Mouse (Mus musculus): ENCODE data around the gene Olfr609. TPM values are rescaled to one million over a fixed set of nuclear protein-coding genes. Genes with fewer than 3 reads are reported as not detected.

Olfr609 gene
- total and polyA plus RNA-seq, 3 experiments = not detected

GRCm38 (mm10) chr7:103445339-103445738 is 52.5 kb downstream of the Olfr609 start, which contains the start of gene Olfr605:
Gene Olfr605, minus strand, starts transcription at chr7:103445439.
- H3K9ac ChIP-seq (ENCODE audit: control insufficient read depth, low read depth, low read length, poor library complexity, severe bottlenecking) = no peak within 1 kb of the TSS
- H3K27ac ChIP-seq (ENCODE audit: control insufficient read depth, low read depth, low read length) = no peak within 1 kb of the TSS
- no peak within 1 kb of the TSS for H3K4me3 ChIP-seq (ENCODE audit: control insufficient read depth in 1 of 2, insufficient read depth in 1 of 2, low read depth in 2 of 2, low read length in 2 of 2)
- no peaks in the 10 kb centered on the region for H3K36me3 ChIP-seq (ENCODE audit: control insufficient read depth in 1 of 2, insufficient read depth in 2 of 2, low read length in 2 of 2)
- no peaks in the 10 kb centered on the region for H3K9me3 ChIP-seq (replicated peaks; ENCODE audit: insufficient read depth, low read length)
- TF ChIP-seq ZNF384 (IDR thresholded peaks at IDR 0.05; ENCODE audit: low read depth, low read length) = no peak
- TF ChIP-seq BHLHE40 (IDR thresholded peaks at IDR 0.05; ENCODE audit: borderline replicate concordance, low read depth, low read length) = no peak
- H3K79me2 ChIP-seq (ENCODE audit: control insufficient read depth, insufficient read depth, low read length, poor library complexity) = no peaks in the 10 kb centered on the region
- DNase-seq (ENCODE audit: low read depth, low spot score) = no peak
- H3K4me1 ChIP-seq (ENCODE audit: control insufficient read depth in 1 of 2, insufficient read depth in 2 of 2, low read length in 2 of 2) = no peaks in the 10 kb centered on the region
- H3K27me3 ChIP-seq (ENCODE audit: control insufficient read depth in 1 of 2, insufficient read depth in 2 of 2, low read length in 2 of 2) = no peaks in the 10 kb centered on the region

Other genes starting within 250 kb of the Olfr609 start
- not detected in 2 replicates for gene Usp17ld, start 245.6 kb downstream of the Olfr609 start, total RNA-seq (2012; rRNA removed)
- not detected for gene Usp17ld, start 245.6 kb downstream of the Olfr609 start, polyA plus RNA-seq (2012; ENCODE audit: insufficient read depth in 1 of 2, insufficient read length in 2 of 2, low read depth in 1 of 2, low replicate concordance in 2 of 2, missing spikeins in 1 of 2)
- not detected in 2 replicates for gene Olfr596, start 192.4 kb downstream of the Olfr609 start, total RNA-seq (2012; rRNA removed)
- gene Olfr596, start 192.4 kb downstream of the Olfr609 start, polyA plus RNA-seq (2012; ENCODE audit: insufficient read depth in 1 of 2, insufficient read length in 2 of 2, low read depth in 1 of 2, low replicate concordance in 2 of 2, missing spikeins in 1 of 2) = not detected
- gene Olfr597, start 181.7 kb downstream of the Olfr609 start, total RNA-seq (2012; rRNA removed) = not detected in 2 replicates
- gene Olfr597, start 181.7 kb downstream of the Olfr609 start, polyA plus RNA-seq (2012; ENCODE audit: insufficient read depth in 1 of 2, insufficient read length in 2 of 2, low read depth in 1 of 2, low replicate concordance in 2 of 2, missing spikeins in 1 of 2) = not detected
- not detected in 2 replicates for gene Olfr598, start 174.5 kb downstream of the Olfr609 start, total RNA-seq (2012; rRNA removed)
- gene Olfr598, start 174.5 kb downstream of the Olfr609 start, polyA plus RNA-seq (2012; ENCODE audit: insufficient read depth in 1 of 2, insufficient read length in 2 of 2, low read depth in 1 of 2, low replicate concordance in 2 of 2, missing spikeins in 1 of 2) = not detected
- not detected in 2 replicates for gene Olfr599, start 162.1 kb downstream of the Olfr609 start, total RNA-seq (2012; rRNA removed)
- not detected for gene Olfr599, start 162.1 kb downstream of the Olfr609 start, polyA plus RNA-seq (2012; ENCODE audit: insufficient read depth in 1 of 2, insufficient read length in 2 of 2, low read depth in 1 of 2, low replicate concordance in 2 of 2, missing spikeins in 1 of 2)
- gene Olfr600, start 148.4 kb downstream of the Olfr609 start, total RNA-seq (2012; rRNA removed) = not detected in 2 replicates
- gene Olfr600, start 148.4 kb downstream of the Olfr609 start, polyA plus RNA-seq (2012; ENCODE audit: insufficient read depth in 1 of 2, insufficient read length in 2 of 2, low read depth in 1 of 2, low replicate concordance in 2 of 2, missing spikeins in 1 of 2) = not detected
- not detected in 2 replicates for gene Olfr601, start 135.4 kb downstream of the Olfr609 start, total RNA-seq (2012; rRNA removed)
- gene Olfr601, start 135.4 kb downstream of the Olfr609 start, polyA plus RNA-seq (2012; ENCODE audit: insufficient read depth in 1 of 2, insufficient read length in 2 of 2, low read depth in 1 of 2, low replicate concordance in 2 of 2, missing spikeins in 1 of 2) = not detected
- gene Olfr603, start 111.9 kb downstream of the Olfr609 start, total RNA-seq (2012; rRNA removed) = not detected in 2 replicates
- gene Olfr603, start 111.9 kb downstream of the Olfr609 start, polyA plus RNA-seq (2012; ENCODE audit: insufficient read depth in 1 of 2, insufficient read length in 2 of 2, low read depth in 1 of 2, low replicate concordance in 2 of 2, missing spikeins in 1 of 2) = not detected
- not detected in 2 replicates for gene Usp17lc, start 83.0 kb downstream of the Olfr609 start, total RNA-seq (2012; rRNA removed)
- gene Usp17lc, start 83.0 kb downstream of the Olfr609 start, polyA plus RNA-seq (2012; ENCODE audit: insufficient read depth in 1 of 2, insufficient read length in 2 of 2, low read depth in 1 of 2, low replicate concordance in 2 of 2, missing spikeins in 1 of 2) = not detected
- gene Olfr605, start 52.6 kb downstream of the Olfr609 start, total RNA-seq (2012; rRNA removed) = not detected in 2 replicates
- gene Olfr605, start 52.6 kb downstream of the Olfr609 start, polyA plus RNA-seq (2012; ENCODE audit: insufficient read depth in 1 of 2, insufficient read length in 2 of 2, low read depth in 1 of 2, low replicate concordance in 2 of 2, missing spikeins in 1 of 2) = not detected
- gene Olfr606, start 49.0 kb downstream of the Olfr609 start, total RNA-seq (2012; rRNA removed) = not detected in 2 replicates
- gene Olfr606, start 49.0 kb downstream of the Olfr609 start, polyA plus RNA-seq (2012; ENCODE audit: insufficient read depth in 1 of 2, insufficient read length in 2 of 2, low read depth in 1 of 2, low replicate concordance in 2 of 2, missing spikeins in 1 of 2) = not detected
- gene Olfr607, start 33.9 kb downstream of the Olfr609 start, total RNA-seq (2012; rRNA removed) = not detected in 2 replicates
- not detected for gene Olfr607, start 33.9 kb downstream of the Olfr609 start, polyA plus RNA-seq (2012; ENCODE audit: insufficient read depth in 1 of 2, insufficient read length in 2 of 2, low read depth in 1 of 2, low replicate concordance in 2 of 2, missing spikeins in 1 of 2)
- not detected in 2 replicates for gene Olfr608, start 28.2 kb downstream of the Olfr609 start, total RNA-seq (2012; rRNA removed)
- not detected for gene Olfr608, start 28.2 kb downstream of the Olfr609 start, polyA plus RNA-seq (2012; ENCODE audit: insufficient read depth in 1 of 2, insufficient read length in 2 of 2, low read depth in 1 of 2, low replicate concordance in 2 of 2, missing spikeins in 1 of 2)
- gene Olfr610, start 14.1 kb upstream of the Olfr609 start, total RNA-seq (2012; rRNA removed) = not detected in 2 replicates
- gene Olfr610, start 14.1 kb upstream of the Olfr609 start, polyA plus RNA-seq (2012; ENCODE audit: insufficient read depth in 1 of 2, insufficient read length in 2 of 2, low read depth in 1 of 2, low replicate concordance in 2 of 2, missing spikeins in 1 of 2) = not detected
- not detected in 2 replicates for gene Olfr611, start 22.8 kb upstream of the Olfr609 start, total RNA-seq (2012; rRNA removed)
- not detected for gene Olfr611, start 22.8 kb upstream of the Olfr609 start, polyA plus RNA-seq (2012; ENCODE audit: insufficient read depth in 1 of 2, insufficient read length in 2 of 2, low read depth in 1 of 2, low replicate concordance in 2 of 2, missing spikeins in 1 of 2)
- gene Olfr612, start 44.7 kb upstream of the Olfr609 start, total RNA-seq (2012; rRNA removed) = not detected in 2 replicates
- not detected for gene Olfr612, start 44.7 kb upstream of the Olfr609 start, polyA plus RNA-seq (2012; ENCODE audit: insufficient read depth in 1 of 2, insufficient read length in 2 of 2, low read depth in 1 of 2, low replicate concordance in 2 of 2, missing spikeins in 1 of 2)
- not detected in 2 replicates for gene Olfr613, start 50.0 kb upstream of the Olfr609 start, total RNA-seq (2012; rRNA removed)
- gene Olfr613, start 50.0 kb upstream of the Olfr609 start, polyA plus RNA-seq (2012; ENCODE audit: insufficient read depth in 1 of 2, insufficient read length in 2 of 2, low read depth in 1 of 2, low replicate concordance in 2 of 2, missing spikeins in 1 of 2) = not detected
- gene Olfr615, start 58.0 kb upstream of the Olfr609 start, total RNA-seq (2012; rRNA removed) = not detected in 2 replicates
- not detected for gene Olfr615, start 58.0 kb upstream of the Olfr609 start, polyA plus RNA-seq (2012; ENCODE audit: insufficient read depth in 1 of 2, insufficient read length in 2 of 2, low read depth in 1 of 2, low replicate concordance in 2 of 2, missing spikeins in 1 of 2)
- gene Olfr616, start 71.1 kb upstream of the Olfr609 start, total RNA-seq (2012; rRNA removed) = not detected in 2 replicates
- not detected for gene Olfr616, start 71.1 kb upstream of the Olfr609 start, polyA plus RNA-seq (2012; ENCODE audit: insufficient read depth in 1 of 2, insufficient read length in 2 of 2, low read depth in 1 of 2, low replicate concordance in 2 of 2, missing spikeins in 1 of 2)
- not detected in 2 replicates for gene Olfr617, start 75.0 kb upstream of the Olfr609 start, total RNA-seq (2012; rRNA removed)
- not detected for gene Olfr617, start 75.0 kb upstream of the Olfr609 start, polyA plus RNA-seq (2012; ENCODE audit: insufficient read depth in 1 of 2, insufficient read length in 2 of 2, low read depth in 1 of 2, low replicate concordance in 2 of 2, missing spikeins in 1 of 2)
- gene Olfr618, start 92.0 kb upstream of the Olfr609 start, total RNA-seq (2012; rRNA removed) = not detected in 2 replicates
- not detected for gene Olfr618, start 92.0 kb upstream of the Olfr609 start, polyA plus RNA-seq (2012; ENCODE audit: insufficient read depth in 1 of 2, insufficient read length in 2 of 2, low read depth in 1 of 2, low replicate concordance in 2 of 2, missing spikeins in 1 of 2)
- not detected in 2 replicates for gene Olfr619, start 102.5 kb upstream of the Olfr609 start, total RNA-seq (2012; rRNA removed)
- not detected for gene Olfr619, start 102.5 kb upstream of the Olfr609 start, polyA plus RNA-seq (2012; ENCODE audit: insufficient read depth in 1 of 2, insufficient read length in 2 of 2, low read depth in 1 of 2, low replicate concordance in 2 of 2, missing spikeins in 1 of 2)
- not detected in 2 replicates for gene Olfr620, start 114.5 kb upstream of the Olfr609 start, total RNA-seq (2012; rRNA removed)
- gene Olfr620, start 114.5 kb upstream of the Olfr609 start, polyA plus RNA-seq (2012; ENCODE audit: insufficient read depth in 1 of 2, insufficient read length in 2 of 2, low read depth in 1 of 2, low replicate concordance in 2 of 2, missing spikeins in 1 of 2) = under 1 TPM in 1 of 2 experiments, not detected in 1; 0.03 TPM
- gene Olfr622, start 144.6 kb upstream of the Olfr609 start, total RNA-seq (2012; rRNA removed) = not detected in 2 replicates
- not detected for gene Olfr622, start 144.6 kb upstream of the Olfr609 start, polyA plus RNA-seq (2012; ENCODE audit: insufficient read depth in 1 of 2, insufficient read length in 2 of 2, low read depth in 1 of 2, low replicate concordance in 2 of 2, missing spikeins in 1 of 2)
- not detected in 2 replicates for gene Olfr623, start 165.6 kb upstream of the Olfr609 start, total RNA-seq (2012; rRNA removed)
- gene Olfr623, start 165.6 kb upstream of the Olfr609 start, polyA plus RNA-seq (2012; ENCODE audit: insufficient read depth in 1 of 2, insufficient read length in 2 of 2, low read depth in 1 of 2, low replicate concordance in 2 of 2, missing spikeins in 1 of 2) = not detected
- gene Olfr624, start 173.1 kb upstream of the Olfr609 start, total RNA-seq (2012; rRNA removed) = under 0.01 TPM in 1 of 2 replicates, not detected in the other
- under 1 TPM in 1 of 2 experiments, not detected in 1; 0.04 TPM for gene Olfr624, start 173.1 kb upstream of the Olfr609 start, polyA plus RNA-seq (2012; ENCODE audit: insufficient read depth in 1 of 2, insufficient read length in 2 of 2, low read depth in 1 of 2, low replicate concordance in 2 of 2, missing spikeins in 1 of 2)
- gene Olfr625-ps1, start 184.7 kb upstream of the Olfr609 start, total RNA-seq (2012; rRNA removed) = not detected in 2 replicates
- gene Olfr625-ps1, start 184.7 kb upstream of the Olfr609 start, polyA plus RNA-seq (2012; ENCODE audit: insufficient read depth in 1 of 2, insufficient read length in 2 of 2, low read depth in 1 of 2, low replicate concordance in 2 of 2, missing spikeins in 1 of 2) = not detected
- gene Olfr243, start 216.6 kb upstream of the Olfr609 start, total RNA-seq (2012; rRNA removed) = not detected in 2 replicates
- gene Olfr243, start 216.6 kb upstream of the Olfr609 start, polyA plus RNA-seq (2012; ENCODE audit: insufficient read depth in 1 of 2, insufficient read length in 2 of 2, low read depth in 1 of 2, low replicate concordance in 2 of 2, missing spikeins in 1 of 2) = not detected
- gene Olfr628, start 232.3 kb upstream of the Olfr609 start, total RNA-seq (2012; rRNA removed) = not detected in 2 replicates
- not detected for gene Olfr628, start 232.3 kb upstream of the Olfr609 start, polyA plus RNA-seq (2012; ENCODE audit: insufficient read depth in 1 of 2, insufficient read length in 2 of 2, low read depth in 1 of 2, low replicate concordance in 2 of 2, missing spikeins in 1 of 2)
- not detected in 2 replicates for gene Olfr629, start 246.9 kb upstream of the Olfr609 start, total RNA-seq (2012; rRNA removed)
- not detected for gene Olfr629, start 246.9 kb upstream of the Olfr609 start, polyA plus RNA-seq (2012; ENCODE audit: insufficient read depth in 1 of 2, insufficient read length in 2 of 2, low read depth in 1 of 2, low replicate concordance in 2 of 2, missing spikeins in 1 of 2)

Data from MEL (cell line).